Mouse (Mus musculus) liver, adult 2 months (tissue): ENCODE measurements at regions not wholly inside any gene's neighbourhood (a gene's known extent, or its start where the extent isn't known, plus 50 kb on each side); places are given as distances from the start of the nearest gene placed in this dataset.

Experiments used
- DNase-seq: peaks from one replicate; pipeline ENCODE4 v3.0.0-alpha.2; 2011; ENCODE audit warnings: low read depth, low spot score; ENCODE audit errors: extremely low read depth
- H3K27ac ChIP-seq: fragments of 200-500 bp; replicated peaks from 2 replicates; pipeline ENCODE4 v1.5.1; 2012; ENCODE audit warnings: low read depth, mild to moderate bottlenecking, control low read depth, inconsistent platforms, low read length; ENCODE audit not compliant: insufficient read depth
- H3K27me3 ChIP-seq: fragments of 200-500 bp; 2 replicates; pipeline ENCODE4 v1.6.1; 2012; ENCODE audit warnings: mild to moderate bottlenecking, moderate library complexity, low read length, inconsistent platforms; ENCODE audit not compliant: control insufficient read depth, insufficient read depth
- H3K36me3 ChIP-seq: fragments of 200-500 bp; 2 replicates; pipeline ENCODE4 v1.6.1; 2012; ENCODE audit warnings: low read length, inconsistent platforms; ENCODE audit not compliant: control insufficient read depth, insufficient read depth
- H3K4me1 ChIP-seq: fragments of 200-500 bp; 2 replicates; pipeline ENCODE4 v1.6.1; 2011; ENCODE audit warnings: low read length; ENCODE audit not compliant: control insufficient read depth, insufficient read depth
- H3K4me3 ChIP-seq: fragments of 200-500 bp; 2 replicates; pipeline ENCODE4 v1.5.1; 2011; ENCODE audit warnings: low read depth, mild to moderate bottlenecking, control low read depth, low read length, moderate library complexity; ENCODE audit not compliant: insufficient read depth
- H3K79me2 ChIP-seq: fragments of 200-500 bp; 2 replicates; pipeline ENCODE4 v1.6.1; 2012; ENCODE audit warnings: inconsistent platforms, mild to moderate bottlenecking, low read length, moderate library complexity; ENCODE audit not compliant: control insufficient read depth, insufficient read depth
- H3K9ac ChIP-seq: fragments of 200-500 bp; 2 replicates; pipeline ENCODE4 v1.6.1; 2012; ENCODE audit warnings: low read depth, mild to moderate bottlenecking, control low read depth, inconsistent platforms, low read length
- CTCF ChIP-seq: fragments of 200-500 bp; IDR thresholded peaks from 2 replicates; pipeline ENCODE4 v1.5.1; 2011; ENCODE audit warnings: low read depth, low read length, control low read depth
- POLR2A ChIP-seq: fragments of 200-500 bp; IDR thresholded peaks from 2 replicates; pipeline ENCODE4 v1.6.1; 2011; ENCODE audit warnings: low read length, control low read depth; ENCODE audit not compliant: insufficient read depth; ENCODE audit errors: extremely low read depth
- WGBS: fragments of 180-500 bp; shearing (Covaris S2); methylation state at CpG from one replicate; pipeline ENCODE4 v1.1.7; 2018; 5-methylcytosine and 5-hydroxymethylcytosine counted together

- WGBS = 53% methylated on average over 4 of the region's 4 CpGs
- no peak for TF ChIP-seq POLR2A
- TF ChIP-seq CTCF = no peak
These were observed 83.6 kb upstream of the Ngf start for GRCm38 (mm10) chr3:102386091-102386490.

GRCm38 (mm10) chr3:102384596-102384995 lies 85.1 kb upstream of the Ngf start:
- WGBS = 17% methylated on average over 2 of the region's 2 CpGs
- H3K4me3 ChIP-seq = no peak overlapping the region
- no peaks in the 10 kb centered on the region for H3K27me3 ChIP-seq
- H3K27ac ChIP-seq = no peak overlapping the region
- no peaks in the 10 kb centered on the region for H3K36me3 ChIP-seq
- H3K79me2 ChIP-seq = no peaks in the 10 kb centered on the region
- TF ChIP-seq POLR2A (no peak), CTCF (no peak)
- peaks cover 19% of the 10 kb centered on the region for H3K4me1 ChIP-seq
- DNase-seq = peak; percentile 88
- H3K9ac ChIP-seq = no peak overlapping the region

More at GRCm38 (mm10) chr3:102386091-102386490, 83.6 kb upstream of the Ngf start:
- Histone ChIP-seq H3K4me3 (no peak overlapping the region), H3K9ac (no peak overlapping the region), H3K27ac (no peak overlapping the region), H3K27me3 (no peaks in the 10 kb centered on the region), H3K79me2 (no peaks in the 10 kb centered on the region), H3K36me3 (no peaks in the 10 kb centered on the region), H3K4me1 (peaks cover 19% of the 10 kb centered on the region)
- peak; percentile 21 for DNase-seq

- no peak overlapping the region for H3K4me3 ChIP-seq
- WGBS = 6% methylated on average over 8 of the region's 8 CpGs
- TF ChIP-seq POLR2A (no peak), CTCF (no peak)
- DNase-seq = peak; percentile 96
- H3K9ac ChIP-seq = no peak overlapping the region
- H3K27ac ChIP-seq = peak overlapping the region; percentile 71
- H3K4me1 ChIP-seq = peaks cover 18% of the 10 kb centered on the region
- H3K79me2 ChIP-seq = no peaks in the 10 kb centered on the region
- H3K36me3 ChIP-seq = no peaks in the 10 kb centered on the region
- H3K27me3 ChIP-seq = no peaks in the 10 kb centered on the region
These were observed 86.0 kb upstream of the Ngf start for GRCm38 (mm10) chr3:102383671-102384070.

- Histone ChIP-seq H3K4me1 (peaks cover 17% of the 10 kb centered on the region), H3K9ac (no peak overlapping the region), H3K4me3 (no peak overlapping the region), H3K27me3 (no peaks in the 10 kb centered on the region), H3K36me3 (no peaks in the 10 kb centered on the region), H3K27ac (no peak overlapping the region), H3K79me2 (no peaks in the 10 kb centered on the region)
- TF ChIP-seq POLR2A (no peak), CTCF (no peak)
- no peak for DNase-seq
- WGBS = 82% methylated on average over 10 of the region's 10 CpGs
These were observed 88.0 kb upstream of the Ngf start for GRCm38 (mm10) chr3:102381683-102382082.

- H3K4me1 ChIP-seq = no peaks in the 10 kb centered on the region
- H3K9ac ChIP-seq = no peak overlapping the region
- H3K79me2 ChIP-seq = no peaks in the 10 kb centered on the region
- no peak for DNase-seq
- H3K27me3 ChIP-seq = no peaks in the 10 kb centered on the region
- H3K36me3 ChIP-seq = no peaks in the 10 kb centered on the region
- H3K4me3 ChIP-seq = no peak overlapping the region
- TF ChIP-seq POLR2A (no peak), CTCF (no peak)
- no peak overlapping the region for H3K27ac ChIP-seq
- 76% methylated on average over 5 of the region's 5 CpGs for WGBS
These were observed 95.2 kb upstream of the Ngf start for GRCm38 (mm10) chr3:102374381-102375060.

- no peaks in the 10 kb centered on the region for H3K79me2 ChIP-seq
- H3K27me3 ChIP-seq = no peaks in the 10 kb centered on the region
- TF ChIP-seq POLR2A = no peak
- TF ChIP-seq CTCF = no peak
- WGBS = 74% methylated on average over 8 of the region's 8 CpGs
- DNase-seq = no peak
- H3K9ac ChIP-seq = no peak overlapping the region
- no peak overlapping the region for H3K4me3 ChIP-seq
- H3K4me1 ChIP-seq = no peaks in the 10 kb centered on the region
- no peaks in the 10 kb centered on the region for H3K36me3 ChIP-seq
- no peak overlapping the region for H3K27ac ChIP-seq
These were observed 97.4 kb upstream of the Ngf start for GRCm38 (mm10) chr3:102372205-102372899.
